Mouse (Mus musculus) hindbrain, embryonic 12.5 days (tissue): ENCODE measurements at regions not wholly inside any gene's neighbourhood (a gene's known extent, or its start where the extent isn't known, plus 50 kb on each side); places are given as distances from the start of the nearest gene placed in this dataset.

ENCODE experiments used
- ATAC-seq: fragments of 200-750 bp; cut with Nextera tagmentation; 2 replicates; pipeline ENCODE4 v1.8.0; 2017; ENCODE audit warnings: moderate TSS enrichment; ENCODE audit not compliant: low FRiP score
- H3K27ac ChIP-seq: fragments of 300-500 bp; sonication (generic); 2 replicates; pipeline ENCODE4 v1.5.1; 2016; ENCODE audit warnings: mild to moderate bottlenecking
- H3K27me3 ChIP-seq: fragments of 300-500 bp; sonication (generic); 2 replicates; pipeline ENCODE4 v1.6.1; 2016; ENCODE audit warnings: mild to moderate bottlenecking
- H3K36me3 ChIP-seq: fragments of 300-500 bp; sonication (generic); 2 replicates; pipeline ENCODE4 v1.6.1; 2016; ENCODE audit warnings: mild to moderate bottlenecking
- H3K4me1 ChIP-seq: fragments of 300-500 bp; sonication (generic); 2 replicates; pipeline ENCODE4 v1.6.1; 2016
- H3K4me2 ChIP-seq: fragments of 300-500 bp; sonication (generic); replicated peaks from 2 replicates; pipeline ENCODE4 v1.6.1; 2016; ENCODE audit warnings: mild to moderate bottlenecking
- H3K4me3 ChIP-seq: fragments of 300-500 bp; sonication (generic); 2 replicates; pipeline ENCODE4 v1.5.1; 2016; ENCODE audit warnings: mild to moderate bottlenecking
- H3K9ac ChIP-seq: fragments of 300-500 bp; sonication (generic); 2 replicates; pipeline ENCODE4 v1.6.1; 2016; ENCODE audit warnings: mild to moderate bottlenecking, moderate library complexity
- H3K9me3 ChIP-seq: fragments of 300-500 bp; sonication (generic); replicated peaks from 2 replicates; pipeline ENCODE4 v1.6.1; 2016; ENCODE audit warnings: mild to moderate bottlenecking
- WGBS: fragments of 180-500 bp; shearing (Covaris S2); methylation state at CpG from one replicate; pipeline ENCODE4 v1.1.7; 2016; 5-methylcytosine and 5-hydroxymethylcytosine counted together

DNA sequence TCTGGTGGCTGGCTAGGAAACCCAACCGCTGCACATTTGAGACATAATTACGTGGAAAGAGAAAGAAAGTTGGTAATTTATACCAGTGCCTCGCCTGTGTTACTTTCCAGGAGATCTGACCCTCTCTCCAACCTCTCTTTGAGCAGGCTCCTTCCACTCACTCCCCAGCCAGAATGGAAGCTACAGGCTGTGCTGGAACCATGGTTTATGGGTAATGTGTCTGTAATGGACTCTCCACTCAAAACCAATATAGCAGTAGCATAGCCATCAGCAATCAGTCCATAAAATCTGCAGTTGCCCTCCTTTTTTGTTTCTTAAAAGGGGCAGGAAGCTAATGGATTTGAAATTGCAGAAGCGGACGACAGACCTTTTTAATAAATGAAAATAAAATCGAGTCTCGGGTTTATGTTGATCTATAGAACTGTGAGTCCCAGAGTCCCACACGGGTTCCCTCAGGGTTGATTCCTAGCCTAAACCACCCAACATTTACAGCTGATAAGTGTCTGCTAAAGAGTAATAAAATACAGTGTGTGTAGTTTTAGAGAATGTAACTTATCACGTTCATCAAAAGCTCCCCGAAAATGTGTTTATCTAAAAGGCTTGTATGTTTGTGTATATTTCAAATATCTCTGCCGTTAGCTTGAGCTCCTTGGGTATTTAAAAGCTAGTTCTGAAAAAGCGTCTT is 656.6 kb upstream of the Sox9 start:
- 86% methylated on average over 12 of the region's 12 CpGs for WGBS
- no peak for ATAC-seq

DNA sequence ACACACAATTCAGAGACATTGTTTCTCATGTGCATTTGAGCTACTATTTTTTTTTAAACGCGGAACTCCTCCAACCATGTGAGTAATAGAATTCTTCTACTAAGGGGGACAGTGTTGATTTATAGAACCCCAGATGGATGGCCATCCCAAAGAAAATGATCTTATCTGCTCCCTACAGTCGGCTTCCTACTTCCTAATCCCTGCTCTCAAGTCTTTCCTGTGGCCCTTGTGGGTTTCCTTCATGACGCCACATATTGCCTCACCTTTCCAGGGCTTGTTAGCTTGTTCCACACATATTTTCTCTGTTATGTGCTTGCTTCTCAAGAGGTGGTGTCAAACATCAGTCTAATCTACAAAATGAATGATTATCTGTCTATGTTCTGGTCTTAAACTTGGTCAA is 651.9 kb upstream of the Sox9 start:
- no peak overlapping the region for H3K9ac ChIP-seq
- H3K27me3 ChIP-seq: no peaks in the 10 kb centered on the region

More for the DNA sequence above, 656.6 kb upstream of the Sox9 start:
- no peaks in the 10 kb centered on the region for H3K4me1 ChIP-seq
- H3K27me3 ChIP-seq: no peaks in the 10 kb centered on the region
- H3K9me3 ChIP-seq: no peaks in the 10 kb centered on the region
- H3K36me3 ChIP-seq: no peaks in the 10 kb centered on the region
- H3K4me3 ChIP-seq: no peak overlapping the region
- H3K27ac ChIP-seq: no peak overlapping the region
- H3K9ac ChIP-seq: no peak overlapping the region
- no peak overlapping the region for H3K4me2 ChIP-seq

DNA sequence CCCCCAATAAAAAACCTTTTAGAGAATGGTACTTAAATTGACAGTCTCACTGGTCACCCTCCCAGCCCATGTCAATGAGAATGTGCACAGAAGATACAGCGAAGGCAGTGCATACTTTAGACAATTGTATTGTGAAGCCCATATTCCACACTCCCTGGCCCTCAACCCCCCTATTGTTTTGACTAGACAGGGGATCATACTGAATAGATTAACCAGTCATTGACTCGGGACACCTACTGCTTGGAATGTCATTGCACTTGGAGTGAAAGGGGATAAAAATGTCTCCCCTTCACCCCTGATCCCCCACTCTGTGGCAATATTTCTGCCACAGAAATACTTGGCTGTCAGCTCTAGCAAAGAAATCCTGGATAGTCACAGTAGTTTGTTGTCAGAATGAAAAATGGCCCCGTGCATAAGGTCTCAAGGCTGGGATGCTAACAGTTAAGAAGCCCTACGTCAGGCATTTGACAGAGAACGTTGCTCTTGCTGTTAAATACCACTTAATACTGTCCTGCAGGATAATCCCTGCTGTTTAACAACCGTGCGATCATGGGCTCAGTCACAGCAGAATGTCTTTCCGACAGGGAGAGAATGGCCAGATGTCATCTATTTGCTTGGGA is 644.5 kb upstream of the Sox9 start:
- peak; percentile 50; the same call in 1 of the 2 replicates for ATAC-seq
- H3K9me3 ChIP-seq: no peaks in the 10 kb centered on the region
- no peak overlapping the region for H3K27ac ChIP-seq
- H3K36me3 ChIP-seq: no peaks in the 10 kb centered on the region
- peaks cover 4% of the 10 kb centered on the region; the same call in 1 of the 2 replicates for H3K27me3 ChIP-seq
- peak overlapping the region; percentile 19; the same call in 1 of the 2 replicates for H3K4me2 ChIP-seq
- H3K4me1 ChIP-seq: peaks cover 24% of the 10 kb centered on the region
- no peak overlapping the region for H3K4me3 ChIP-seq
- H3K9ac ChIP-seq: no peak overlapping the region
- 5% methylated on average over 8 of the region's 8 CpGs for WGBS

More for the DNA sequence above, 651.9 kb upstream of the Sox9 start:
- Histone ChIP-seq H3K4me2 (no peak overlapping the region), H3K9me3 (no peaks in the 10 kb centered on the region), H3K36me3 (no peaks in the 10 kb centered on the region), H3K4me1 (no peaks in the 10 kb centered on the region), H3K4me3 (no peak overlapping the region), H3K27ac (no peak overlapping the region)
- WGBS: 87% methylated on average over 4 of the region's 4 CpGs
- no peak for ATAC-seq

DNA sequence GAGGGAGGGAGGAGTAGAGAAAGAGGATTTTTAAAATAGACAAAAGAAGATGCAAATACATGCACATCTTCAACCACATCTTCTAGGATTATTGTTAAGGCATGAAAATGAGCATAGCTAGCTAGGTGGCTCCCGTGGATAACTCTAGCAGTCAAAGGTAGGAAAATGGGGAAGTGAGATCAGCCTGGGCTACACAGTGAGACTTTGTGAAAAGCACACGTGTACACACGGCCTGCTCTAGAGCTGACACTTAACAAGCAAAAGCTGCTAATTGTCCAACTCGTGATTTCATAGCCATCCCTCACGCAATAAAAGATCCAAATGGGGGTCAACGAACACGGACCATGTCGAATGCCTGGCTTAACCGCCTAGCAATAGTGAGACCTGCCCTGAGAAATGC is 642.0 kb upstream of the Sox9 start:
- no peaks in the 10 kb centered on the region for H3K9me3 ChIP-seq
- ATAC-seq: no peak
- 80% methylated on average over 9 of the region's 9 CpGs for WGBS

DNA sequence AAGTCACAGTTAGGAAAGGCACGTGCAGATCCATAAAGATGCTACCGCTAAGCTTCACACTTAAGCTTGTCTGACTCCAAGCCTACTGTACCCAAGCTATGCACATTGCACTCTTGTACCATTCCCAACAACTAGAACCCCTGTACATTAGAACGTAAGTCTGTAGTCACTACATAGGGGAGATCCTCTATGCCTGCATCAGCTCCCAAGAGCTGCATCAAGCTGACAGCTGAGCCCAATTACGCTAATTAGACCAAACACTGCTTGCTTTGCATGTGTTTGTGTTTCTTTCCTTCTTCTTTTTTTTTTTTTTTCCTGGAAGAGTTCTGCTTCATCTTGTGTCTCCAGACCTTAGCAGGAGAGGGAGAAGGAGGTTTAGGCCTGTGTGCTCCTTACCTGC is 641.5 kb upstream of the Sox9 start:
- no peaks in the 10 kb centered on the region for H3K36me3 ChIP-seq
- 76% methylated on average over 4 of the region's 4 CpGs for WGBS
- no peak overlapping the region for H3K4me3 ChIP-seq
- peaks cover 24% of the 10 kb centered on the region for H3K4me1 ChIP-seq
- H3K27ac ChIP-seq: no peak overlapping the region
- no peak for ATAC-seq
- peaks cover 4% of the 10 kb centered on the region; the same call in 1 of the 2 replicates for H3K27me3 ChIP-seq
- H3K4me2 ChIP-seq: no peak overlapping the region
- no peaks in the 10 kb centered on the region for H3K9me3 ChIP-seq
- H3K9ac ChIP-seq: no peak overlapping the region

More for the DNA sequence above, 642.0 kb upstream of the Sox9 start:
- Histone ChIP-seq H3K4me1 (peaks cover 24% of the 10 kb centered on the region), H3K27me3 (peaks cover 4% of the 10 kb centered on the region; the same call in 1 of the 2 replicates), H3K4me3 (no peak overlapping the region), H3K27ac (no peak overlapping the region), H3K4me2 (no peak overlapping the region), H3K36me3 (no peaks in the 10 kb centered on the region), H3K9ac (no peak overlapping the region)

DNA sequence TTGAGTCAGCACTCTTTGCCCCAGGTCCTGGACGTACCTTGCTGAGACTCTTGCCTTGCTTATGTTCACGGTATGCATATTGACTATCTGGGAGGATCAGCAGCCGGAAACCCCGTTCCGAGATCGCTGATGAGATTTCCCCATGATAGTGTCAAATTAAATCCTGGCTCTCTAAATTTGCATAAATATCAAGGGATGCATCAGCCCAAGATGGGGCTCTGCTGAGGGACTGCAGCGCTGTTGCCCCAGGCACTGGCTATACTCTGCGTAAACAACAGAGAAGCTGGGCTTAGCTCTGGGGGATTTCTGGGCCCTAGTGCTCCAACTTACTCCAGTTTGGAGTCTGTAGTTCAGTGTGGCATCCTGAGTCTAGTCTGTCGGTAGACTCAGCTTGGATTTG is 641.1 kb upstream of the Sox9 start:
- WGBS: 63% methylated on average over 9 of the region's 9 CpGs
- no peak for ATAC-seq
- no peak overlapping the region for H3K4me2 ChIP-seq

DNA sequence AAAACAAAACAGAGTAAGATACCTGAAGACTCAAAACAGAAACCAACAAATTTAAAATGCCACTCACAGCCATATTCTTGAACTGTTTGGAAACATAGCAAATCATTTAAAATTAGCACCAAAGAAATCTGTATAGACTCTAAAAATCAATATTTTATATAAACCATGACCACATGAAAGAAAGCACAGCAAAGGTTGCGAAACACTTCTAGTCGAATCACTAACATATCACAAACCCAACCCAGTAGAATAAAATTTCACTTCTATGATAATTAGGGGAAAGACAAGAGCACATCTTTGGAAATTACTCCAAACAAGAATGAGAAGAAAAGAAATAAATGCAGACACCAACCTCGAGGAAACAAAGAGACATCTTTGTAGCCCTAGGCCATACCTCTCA is 630.0 kb upstream of the Sox9 start:
- no peak for ATAC-seq
- no peaks in the 10 kb centered on the region for H3K27me3 ChIP-seq
- no peak overlapping the region for H3K4me3 ChIP-seq
- no peak overlapping the region for H3K27ac ChIP-seq
- H3K4me2 ChIP-seq: no peak overlapping the region
- no peaks in the 10 kb centered on the region for H3K36me3 ChIP-seq
- no peak overlapping the region for H3K9ac ChIP-seq
- no peaks in the 10 kb centered on the region for H3K9me3 ChIP-seq
- 89% methylated on average over 3 of the region's 3 CpGs for WGBS
- H3K4me1 ChIP-seq: peaks cover 14% of the 10 kb centered on the region

More for the DNA sequence above, 641.1 kb upstream of the Sox9 start:
- no peak overlapping the region for H3K9ac ChIP-seq
- peaks cover 24% of the 10 kb centered on the region for H3K4me1 ChIP-seq
- peaks cover 4% of the 10 kb centered on the region; the same call in 1 of the 2 replicates for H3K27me3 ChIP-seq
- H3K9me3 ChIP-seq: no peaks in the 10 kb centered on the region
- no peaks in the 10 kb centered on the region for H3K36me3 ChIP-seq
- no peak overlapping the region for H3K27ac ChIP-seq
- H3K4me3 ChIP-seq: no peak overlapping the region

DNA sequence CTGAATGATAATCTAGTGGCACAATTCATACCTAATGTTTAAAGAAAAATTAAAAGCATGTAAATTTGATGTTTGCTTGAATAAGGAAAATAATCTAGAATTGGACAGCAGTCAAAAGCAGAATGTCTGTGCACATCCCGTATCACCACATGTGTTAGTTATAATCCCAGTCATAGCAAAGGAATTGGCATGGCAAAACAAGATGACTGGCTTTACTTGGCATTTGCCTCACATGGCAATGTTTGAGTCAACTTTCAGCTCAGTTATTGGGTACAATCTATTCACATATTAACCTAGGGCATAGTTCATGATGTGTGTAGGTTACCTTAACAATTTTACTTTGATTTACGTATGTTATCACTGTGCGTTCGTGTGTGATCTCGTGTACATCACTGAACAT is 628.8 kb upstream of the Sox9 start:
- Histone ChIP-seq H3K4me2 (no peak overlapping the region), H3K9ac (no peak overlapping the region), H3K4me1 (peaks cover 14% of the 10 kb centered on the region), H3K4me3 (no peak overlapping the region), H3K36me3 (no peaks in the 10 kb centered on the region), H3K9me3 (no peaks in the 10 kb centered on the region), H3K27ac (no peak overlapping the region), H3K27me3 (no peaks in the 10 kb centered on the region)
- 89% methylated on average over 5 of the region's 5 CpGs for whole genome bisulfite sequencing
- ATAC-seq: no peak

DNA sequence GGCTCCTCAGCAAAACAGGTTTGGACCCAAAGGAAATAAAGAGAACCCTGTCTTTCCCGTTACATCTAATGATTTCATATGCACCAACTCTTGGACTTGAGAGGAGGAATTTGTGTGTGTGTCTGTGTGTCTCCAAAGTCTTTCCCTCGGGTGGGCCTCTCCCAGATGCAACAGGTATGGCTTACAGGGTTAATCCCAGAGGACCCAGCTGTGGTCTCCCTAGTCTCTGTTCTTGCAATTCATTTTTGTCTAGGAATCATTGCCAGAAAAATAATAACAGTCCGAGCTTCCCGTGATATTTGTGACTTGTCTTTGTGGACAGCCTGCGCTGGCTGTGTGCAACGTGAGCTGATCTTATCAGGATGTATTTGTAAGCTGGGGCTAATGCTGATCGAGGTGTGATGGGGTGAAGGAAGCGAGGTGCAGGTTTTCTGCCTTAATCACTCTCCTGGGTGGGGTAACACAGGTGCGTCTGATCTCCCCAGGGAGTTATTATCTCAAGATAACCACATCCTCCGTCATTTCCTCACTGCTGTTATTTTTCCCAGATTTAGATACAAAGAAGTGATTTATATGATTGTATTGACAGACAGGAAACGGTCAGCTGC is 627.2 kb upstream of the Sox9 start:
- Histone ChIP-seq H3K9me3 (no peaks in the 10 kb centered on the region), H3K27ac (no peak overlapping the region), H3K4me3 (no peak overlapping the region), H3K9ac (no peak overlapping the region), H3K4me2 (peak overlapping the region; percentile 25), H3K27me3 (no peaks in the 10 kb centered on the region), H3K36me3 (no peaks in the 10 kb centered on the region), H3K4me1 (peaks cover 12% of the 10 kb centered on the region)
- ATAC-seq: no peak
- WGBS: 51% methylated on average over 11 of the region's 11 CpGs

DNA sequence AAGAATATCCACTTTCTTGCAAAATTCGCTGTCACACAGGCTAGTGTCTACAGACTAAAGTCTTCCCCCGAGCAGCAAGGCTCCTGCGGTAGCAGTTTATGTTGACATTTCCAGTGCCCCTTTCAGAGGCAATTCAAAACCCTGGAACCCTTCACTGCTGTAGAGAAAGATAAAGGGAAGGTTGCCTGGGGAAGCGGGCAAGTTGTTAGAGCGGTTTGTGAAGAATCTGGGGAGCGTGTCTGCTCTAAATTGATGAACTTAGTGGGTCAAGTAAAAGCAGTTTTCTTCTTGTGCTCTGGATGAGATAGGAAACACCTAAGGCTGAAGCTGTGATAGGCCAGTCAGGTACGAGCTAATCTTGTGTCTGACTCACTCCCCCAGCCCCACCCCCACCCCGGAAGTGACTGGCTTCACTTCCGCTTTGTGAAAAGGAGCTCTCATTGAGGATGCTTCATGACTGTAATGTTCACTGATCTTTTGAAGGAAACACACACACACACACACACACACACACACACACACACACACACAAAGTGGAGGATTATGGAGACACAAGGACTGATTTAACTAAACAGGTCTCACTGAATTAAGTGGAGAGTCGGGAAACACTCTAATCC is 626.6 kb upstream of the Sox9 start:
- Histone ChIP-seq H3K4me2 (peak overlapping the region; percentile 25), H3K9ac (no peak overlapping the region), H3K4me1 (peaks cover 12% of the 10 kb centered on the region), H3K27ac (0 out of 2 replicates have a peak overlapping the region, but pooled peaks have one; percentile 36), H3K4me3 (no peak overlapping the region), H3K36me3 (no peaks in the 10 kb centered on the region), H3K9me3 (no peaks in the 10 kb centered on the region), H3K27me3 (no peaks in the 10 kb centered on the region)
- no peak for ATAC-seq
- 39% methylated on average over 10 of the region's 10 CpGs for WGBS

DNA sequence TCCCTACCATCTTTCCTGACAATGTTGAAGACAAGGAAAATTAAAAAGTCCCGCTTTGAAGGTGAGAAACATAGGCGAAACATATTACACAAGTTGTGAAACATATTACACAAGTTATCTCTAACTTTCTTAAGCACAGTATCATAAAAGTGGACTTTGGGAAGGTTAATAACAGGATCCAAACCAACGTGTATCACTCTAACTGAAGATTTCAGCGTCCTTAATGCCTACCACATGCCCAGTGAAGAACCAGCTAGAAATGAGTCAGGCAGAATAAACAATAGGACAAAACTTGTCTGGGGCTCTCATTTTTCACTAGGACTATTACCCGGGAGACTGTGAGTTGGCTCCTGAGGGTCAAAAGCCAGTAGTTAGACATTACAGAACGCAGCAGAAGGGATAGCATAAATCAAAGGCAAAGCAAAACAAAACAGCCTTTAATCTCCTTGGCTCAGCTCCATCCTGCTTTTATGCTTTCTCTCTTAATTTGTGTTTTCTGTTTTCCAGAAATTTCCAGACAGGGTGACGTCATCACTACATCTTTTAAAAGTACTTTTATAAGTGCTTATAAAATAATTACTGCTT is 618.3 kb upstream of the Sox9 start:
- H3K27me3 ChIP-seq: no peaks in the 10 kb centered on the region
- no peaks in the 10 kb centered on the region for H3K36me3 ChIP-seq
- H3K27ac ChIP-seq: no peak overlapping the region
- H3K4me3 ChIP-seq: no peak overlapping the region
- H3K9ac ChIP-seq: no peak overlapping the region
- ATAC-seq: no peak
- no peaks in the 10 kb centered on the region for H3K9me3 ChIP-seq
- no peak overlapping the region for H3K4me2 ChIP-seq
- no peaks in the 10 kb centered on the region for H3K4me1 ChIP-seq
- 57% methylated on average over 7 of the region's 7 CpGs for WGBS

DNA sequence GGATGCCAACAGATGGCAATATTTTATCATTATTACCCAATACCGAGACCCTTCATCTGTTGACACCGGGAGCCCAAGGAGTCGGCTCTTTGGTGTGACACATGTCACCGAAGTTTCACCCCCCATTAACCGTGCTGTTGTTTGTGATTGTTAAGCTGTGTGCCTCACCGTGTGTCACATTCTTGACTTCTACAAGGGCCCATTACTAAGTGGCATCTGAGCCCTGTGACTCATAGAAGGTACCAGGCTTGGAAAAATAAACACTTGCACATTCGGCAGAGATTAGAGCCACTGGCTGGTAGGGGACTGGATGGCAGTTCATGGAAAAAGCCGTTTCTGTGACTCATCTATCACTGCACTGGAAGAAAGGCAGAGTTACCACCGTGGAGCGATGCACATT is 608.4 kb upstream of the Sox9 start:
- Histone ChIP-seq H3K4me2 (no peak overlapping the region), H3K27ac (no peak overlapping the region), H3K4me1 (no peaks in the 10 kb centered on the region), H3K9ac (no peak overlapping the region), H3K4me3 (no peak overlapping the region), H3K27me3 (no peaks in the 10 kb centered on the region), H3K36me3 (no peaks in the 10 kb centered on the region), H3K9me3 (no peaks in the 10 kb centered on the region)
- 73% methylated on average over 10 of the region's 10 CpGs for WGBS
- ATAC-seq: no peak
